Mouse (Mus musculus) C2C12 (cell line): Measurements from ENCODE around the gene Rangrf. TPM values are rescaled to one million over a fixed set of nuclear protein-coding genes. Genes with fewer than 3 reads are reported as not detected.

ENCODE experiments used
- H3K27me3 ChIP-seq: one replicate; pipeline ENCODE4 v1.6.1; 2011; ENCODE audit not compliant: control insufficient read depth, insufficient read depth, insufficient read length
- H3K36me3 ChIP-seq: one replicate; pipeline ENCODE4 v1.6.1; 2011; ENCODE audit not compliant: control insufficient read depth, insufficient read depth
- H3K4me3 ChIP-seq: one replicate; pipeline ENCODE4 v1.5.1; 2011; ENCODE audit warnings: mild to moderate bottlenecking, control low read depth; ENCODE audit not compliant: poor library complexity, insufficient read depth, severe bottlenecking
- H3K79me2 ChIP-seq: one replicate; pipeline ENCODE4 v1.6.1; 2011; ENCODE audit not compliant: control insufficient read depth, insufficient read depth
- H3K79me3 ChIP-seq: one replicate; pipeline ENCODE4 v1.6.1; 2011; ENCODE audit warnings: low read depth, control low read depth
- H3ac ChIP-seq: one replicate; pipeline ENCODE3; 2011; ENCODE audit warnings: low read depth; ENCODE audit not compliant: control insufficient read depth, insufficient read length
- CEBPB ChIP-seq: IDR thresholded peaks from one replicate; pipeline ENCODE4 v1.6.1; 2011; ENCODE audit warnings: low read depth, mild to moderate bottlenecking, control low read depth, moderate library complexity
- CTCF ChIP-seq: IDR thresholded peaks from one replicate; pipeline ENCODE4 v1.5.1; 2011; ENCODE audit not compliant: control insufficient read depth, insufficient read depth, insufficient read length
- FOSL1 ChIP-seq: IDR thresholded peaks from one replicate; pipeline ENCODE4 v1.8.0; 2011; ENCODE audit warnings: mild to moderate bottlenecking, low read length; ENCODE audit not compliant: poor library complexity, insufficient read depth, severe bottlenecking
- MAX ChIP-seq: IDR thresholded peaks from one replicate; pipeline ENCODE4 v1.6.1; 2011; ENCODE audit warnings: mild to moderate bottlenecking, control low read depth
- MYOD1 ChIP-seq: IDR thresholded peaks from one replicate; pipeline ENCODE4 v1.6.1; 2011; ENCODE audit warnings: low read depth; ENCODE audit not compliant: control insufficient read depth, insufficient read length
- MYOG ChIP-seq: IDR thresholded peaks from one replicate; pipeline ENCODE4 v1.6.1; 2011; ENCODE audit not compliant: control insufficient read depth, insufficient read length; ENCODE audit errors: extremely low read depth
- USF1 ChIP-seq: IDR thresholded peaks from one replicate; pipeline ENCODE4 v1.6.1; 2011; ENCODE audit warnings: low read depth, mild to moderate bottlenecking, control low read depth, moderate library complexity
- microRNA-seq: library from miRNA; unstranded; fragments of <30 nt; microRNA quantifications from one replicate; pipeline ENCODE4, GENCODE M21; 2019; ENCODE audit warnings: borderline microRNAs expressed
- polyA plus RNA-seq: library from polyadenylated mRNA; unstranded; fragments of >200 nt; fragmentation: generic; extraction: Trizol; gene quantifications from one replicate; pipeline ENCODE4 v1.2.1, GENCODE M21; 2012; ENCODE audit warnings: missing spikeins

The Rangrf gene
- polyA plus RNA-seq, 1 experiment = 76.2 TPM

- H3K79me2 ChIP-seq = no peaks in the 10 kb centered on the region
- peaks cover 13% of the 10 kb centered on the region for H3K27me3 ChIP-seq
- no peak for TF ChIP-seq CEBPB
- no peak for TF ChIP-seq MAX
- TF ChIP-seq CTCF = no peak
- TF ChIP-seq MYOG = no peak
- TF ChIP-seq FOSL1 = no peak
- no peak for TF ChIP-seq USF1
- TF ChIP-seq MYOD1 = no peak
- no peaks in the 10 kb centered on the region for H3K79me3 ChIP-seq
- H3ac ChIP-seq = no peak within 1 kb of the TSS
- no peak within 1 kb of the TSS for H3K4me3 ChIP-seq
- H3K36me3 ChIP-seq = no peaks in the 10 kb centered on the region
These were observed 48.0 kb downstream of the Rangrf start, which contains the start of gene Odf4 for GRCm38 (mm10) chr11:68926981-68927380. Odf4 (minus strand) TSS chr11:68927081.

GRCm38 (mm10) chr11:68924749-68925148 lies 50.2 kb downstream of the Rangrf start:
- TF ChIP-seq MAX (no peak), FOSL1 (no peak), CTCF (no peak), USF1 (no peak), MYOG (no peak), CEBPB (no peak), MYOD1 (no peak)
- Histone ChIP-seq H3K79me2 (no peaks in the 10 kb centered on the region), H3K36me3 (no peaks in the 10 kb centered on the region), H3K27me3 (peaks cover 18% of the 10 kb centered on the region), H3ac (no peak overlapping the region), H3K79me3 (no peaks in the 10 kb centered on the region), H3K4me3 (no peak overlapping the region)

- Histone ChIP-seq H3K79me3 (no peaks in the 10 kb centered on the region), H3K36me3 (no peaks in the 10 kb centered on the region), H3K4me3 (no peak overlapping the region), H3K27me3 (peaks cover 18% of the 10 kb centered on the region), H3ac (no peak overlapping the region), H3K79me2 (no peaks in the 10 kb centered on the region)
- TF ChIP-seq CTCF = no peak
These were observed 51.8 kb downstream of the Rangrf start for GRCm38 (mm10) chr11:68923191-68923590.

Small RNAs within 50 kb of the gene (microRNA-seq; reads per million reads assigned to microRNA genes)
- 3.7 reads per million, percentile 48 among the genes with 10 or more reads in this experiment for gene Mir3062

Other genes with a start within 250 kb of the Rangrf start
- gene Ndel1, start 103.3 kb downstream of the Rangrf start, polyA plus RNA-seq = 27.9 TPM
- gene Rnf222, start 86.6 kb downstream of the Rangrf start, polyA plus RNA-seq = not detected
- gene Rpl26, start 73.6 kb downstream of the Rangrf start, polyA plus RNA-seq = 625 TPM
- gene Odf4, start 48.1 kb downstream of the Rangrf start, polyA plus RNA-seq = not detected
- 0.25 TPM for gene Arhgef15, start 17.7 kb downstream of the Rangrf start, polyA plus RNA-seq
- gene Slc25a35, start 7.1 kb downstream of the Rangrf start, polyA plus RNA-seq = 0.88 TPM
- 22.2 TPM for gene Pfas, start 33.3 kb upstream of the Rangrf start, polyA plus RNA-seq
- 35.0 TPM for gene Ctc1, start 40.7 kb upstream of the Rangrf start, polyA plus RNA-seq
- 76.6 TPM for gene Aurkb, start 70.5 kb upstream of the Rangrf start, polyA plus RNA-seq
- gene Borcs6, start 84.5 kb upstream of the Rangrf start, polyA plus RNA-seq = 14.3 TPM
- gene Tmem107, start 95.6 kb upstream of the Rangrf start, polyA plus RNA-seq = 41.9 TPM
- gene Vamp2, start 113.3 kb upstream of the Rangrf start, polyA plus RNA-seq = 20.9 TPM
- gene Per1, start 120.0 kb upstream of the Rangrf start, polyA plus RNA-seq = 4.5 TPM
- gene Hes7, start 145.2 kb upstream of the Rangrf start, polyA plus RNA-seq = 0.06 TPM
- 0.21 TPM for gene 9130213A22Rik, start 147.4 kb upstream of the Rangrf start, polyA plus RNA-seq
- gene Aloxe3, start 150.7 kb upstream of the Rangrf start, polyA plus RNA-seq = 0.14 TPM
- gene Alox12b, start 181.8 kb upstream of the Rangrf start, polyA plus RNA-seq = not detected
- 0.06 TPM for gene Alox8, start 222.7 kb upstream of the Rangrf start, polyA plus RNA-seq